Mouse (Mus musculus) limb, embryonic 15.5 days (tissue): ENCODE measurements around the gene Angptl8. TPM values are rescaled to one million over a fixed set of nuclear protein-coding genes. Genes with fewer than 3 reads are reported as not detected.

Source experiments
- ATAC-seq: fragments of 200-750 bp; cut with Nextera tagmentation; 2 replicates; pipeline ENCODE4 v1.8.0; 2017; ENCODE audit warnings: low read depth, moderate TSS enrichment; ENCODE audit not compliant: insufficient number of reproducible peaks, low FRiP score, low TSS enrichment
- H3K27ac ChIP-seq: fragments of 300-500 bp; sonication (generic); 2 replicates; pipeline ENCODE4 v1.5.1; 2015; ENCODE audit warnings: moderate library complexity, mild to moderate bottlenecking, inconsistent platforms
- H3K27me3 ChIP-seq: fragments of 300-500 bp; sonication (generic); 2 replicates; pipeline ENCODE4 v1.6.1; 2015; ENCODE audit warnings: inconsistent platforms
- H3K36me3 ChIP-seq: fragments of 300-500 bp; sonication (generic); 2 replicates; pipeline ENCODE4 v1.6.1; 2015; ENCODE audit warnings: inconsistent platforms
- H3K4me1 ChIP-seq: fragments of 300-500 bp; sonication (generic); 2 replicates; pipeline ENCODE4 v1.6.1; 2015; ENCODE audit warnings: inconsistent platforms
- H3K4me2 ChIP-seq: fragments of 300-500 bp; sonication (generic); 2 replicates; pipeline ENCODE4 v1.6.1; 2015; ENCODE audit warnings: mild to moderate bottlenecking, inconsistent platforms
- H3K4me3 ChIP-seq: fragments of 300-500 bp; sonication (generic); 2 replicates; pipeline ENCODE4 v1.5.1; 2015; ENCODE audit warnings: mild to moderate bottlenecking, inconsistent platforms
- H3K9ac ChIP-seq: fragments of 300-500 bp; sonication (generic); 2 replicates; pipeline ENCODE4 v1.6.1; 2015; ENCODE audit warnings: inconsistent platforms
- H3K9me3 ChIP-seq: fragments of 300-500 bp; sonication (generic); 2 replicates; pipeline ENCODE4 v1.6.1; 2016; ENCODE audit warnings: inconsistent platforms
- WGBS: fragments of 180-500 bp; shearing (Covaris S2); methylation state at CpG from one replicate; pipeline ENCODE4 v1.1.7; 2015; 5-methylcytosine and 5-hydroxymethylcytosine counted together
- polyA plus RNA-seq: library from polyadenylated mRNA; unstranded; fragments of >200 nt; fragmentation: Nextera tagmentation; extraction: Ambion mirVana; gene quantifications from 2 replicates; pipeline ENCODE4 v1.2.1, GENCODE M21; 2015

Gene Angptl8
- polyA plus RNA-seq, 1 experiment from 2014 or later, result 0.64 TPM

- ATAC-seq, result no peak
- no peak overlapping the region for H3K27ac ChIP-seq
- 82% methylated on average over 4 of the region's 4 CpGs for WGBS
- no peaks in the 10 kb centered on the region; the same call in 1 of the 2 replicates for H3K4me1 ChIP-seq
- H3K36me3 ChIP-seq, result peaks cover 75% of the 10 kb centered on the region
- no peak overlapping the region for H3K9ac ChIP-seq
- no peaks in the 10 kb centered on the region for H3K9me3 ChIP-seq
- no peak overlapping the region for H3K4me3 ChIP-seq
- no peaks in the 10 kb centered on the region for H3K27me3 ChIP-seq
- no peak overlapping the region for H3K4me2 ChIP-seq
Observed at GRCm38 (mm10) chr9:21818125-21818524, 17.2 kb upstream of the Angptl8 start.

GRCm38 (mm10) chr9:21818561-21818960 is 16.7 kb upstream of the Angptl8 start:
- H3K27ac ChIP-seq, result no peak overlapping the region
- H3K4me1 ChIP-seq, result no peaks in the 10 kb centered on the region; the same call in 1 of the 2 replicates
- no peak overlapping the region for H3K4me3 ChIP-seq
- no peak for ATAC-seq
- no peak overlapping the region for H3K9ac ChIP-seq
- peaks cover 74% of the 10 kb centered on the region for H3K36me3 ChIP-seq
- H3K9me3 ChIP-seq, result no peaks in the 10 kb centered on the region
- H3K4me2 ChIP-seq, result no peak overlapping the region
- 86% methylated on average over 6 of the region's 6 CpGs for WGBS
- H3K27me3 ChIP-seq, result no peaks in the 10 kb centered on the region

DNA sequence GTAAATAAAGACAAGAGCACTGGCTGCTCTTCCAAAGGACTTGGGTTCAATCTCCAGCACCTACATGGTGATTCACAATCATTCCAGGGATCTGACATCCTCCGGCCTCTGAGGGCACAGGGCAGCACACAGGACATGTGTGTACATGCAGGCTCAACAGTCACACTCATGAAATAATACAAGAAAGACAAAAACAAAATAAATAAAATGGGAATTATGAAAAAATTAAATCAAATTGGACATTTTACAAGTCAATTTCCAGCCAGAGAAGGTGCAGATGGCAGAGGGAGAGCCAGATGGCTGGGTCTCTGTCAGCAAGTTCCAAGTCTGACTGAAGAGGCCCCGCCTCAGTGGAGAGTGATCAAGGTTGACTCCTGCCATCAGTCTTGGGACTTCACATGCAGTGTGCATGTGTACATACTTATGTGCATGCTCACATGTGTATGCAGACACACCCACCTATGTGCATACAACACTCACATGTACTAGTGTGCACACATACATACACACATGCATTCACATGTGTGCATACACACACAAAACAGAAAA is 16.1 kb upstream of the Angptl8 start:
- H3K9ac ChIP-seq, result no peak overlapping the region
- H3K4me1 ChIP-seq, result no peaks in the 10 kb centered on the region; the same call in 1 of the 2 replicates
- peaks cover 75% of the 10 kb centered on the region for H3K36me3 ChIP-seq
- WGBS, result 91% methylated on average over 2 of the region's 2 CpGs
- no peak overlapping the region for H3K4me3 ChIP-seq
- H3K27ac ChIP-seq, result no peak overlapping the region
- ATAC-seq, result no peak
- H3K9me3 ChIP-seq, result no peaks in the 10 kb centered on the region
- H3K4me2 ChIP-seq, result no peak overlapping the region
- H3K27me3 ChIP-seq, result no peaks in the 10 kb centered on the region

- no peaks in the 10 kb centered on the region for H3K9me3 ChIP-seq
- H3K4me3 ChIP-seq, result no peak overlapping the region
- WGBS, result 87% methylated on average over 12 of the region's 12 CpGs
- H3K27me3 ChIP-seq, result no peaks in the 10 kb centered on the region
- no peak overlapping the region for H3K9ac ChIP-seq
- no peak overlapping the region for H3K4me2 ChIP-seq
- peaks cover 76% of the 10 kb centered on the region for H3K36me3 ChIP-seq
- no peak for ATAC-seq
- H3K4me1 ChIP-seq, result no peaks in the 10 kb centered on the region; the same call in 1 of the 2 replicates
- H3K27ac ChIP-seq, result no peak overlapping the region
Observed at GRCm38 (mm10) chr9:21820183-21820582, 15.1 kb upstream of the Angptl8 start.

DNA sequence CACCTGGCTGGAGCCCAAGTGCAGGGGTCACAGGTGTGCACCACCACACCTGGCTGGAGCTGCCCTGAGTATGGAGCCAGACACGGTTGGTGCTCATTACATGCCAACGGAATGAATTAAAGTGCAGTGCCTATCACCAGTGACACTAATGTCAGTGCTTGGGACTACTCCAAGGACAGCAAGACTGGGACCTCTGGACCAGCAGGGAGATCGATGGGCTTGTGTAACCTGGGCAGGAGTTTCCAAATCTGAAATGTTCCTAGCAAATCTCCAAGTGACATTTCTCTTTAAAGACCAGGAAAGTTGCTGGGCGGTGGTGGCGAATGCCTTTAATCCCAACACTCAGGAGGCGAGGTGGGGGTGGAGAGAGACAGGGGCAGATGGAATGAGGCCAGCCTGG is 12.6 kb upstream of the Angptl8 start:
- Histone ChIP-seq H3K27me3 (no peaks in the 10 kb centered on the region), H3K9me3 (no peaks in the 10 kb centered on the region), H3K4me2 (no peak overlapping the region), H3K27ac (no peak overlapping the region), H3K9ac (no peak overlapping the region), H3K4me1 (no peaks in the 10 kb centered on the region; the same call in 1 of the 2 replicates), H3K36me3 (peaks cover 62% of the 10 kb centered on the region), H3K4me3 (no peak overlapping the region)
- ATAC-seq, result no peak
- WGBS, result 79% methylated on average over 6 of the region's 6 CpGs

DNA sequence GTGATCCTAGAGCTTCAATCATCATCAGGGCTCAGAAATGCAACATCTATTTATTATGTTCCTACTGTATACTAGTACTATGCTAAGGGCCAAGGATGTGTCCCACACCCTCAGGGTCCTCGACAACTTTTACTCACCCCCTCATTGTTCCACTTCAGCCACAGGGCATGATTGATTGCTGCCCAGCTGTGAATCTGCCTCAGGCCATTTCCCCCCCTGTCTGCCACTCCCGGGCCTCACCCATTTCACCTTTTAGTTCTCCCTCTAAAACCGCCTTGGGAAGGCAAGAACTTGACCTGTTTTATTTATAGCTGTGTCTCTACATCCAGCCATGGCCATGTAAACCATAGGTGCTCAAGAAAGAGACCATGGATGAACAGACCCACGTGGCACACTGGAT is 11.4 kb upstream of the Angptl8 start:
- Histone ChIP-seq H3K9me3 (no peaks in the 10 kb centered on the region), H3K27me3 (no peaks in the 10 kb centered on the region), H3K36me3 (peaks cover 63% of the 10 kb centered on the region), H3K9ac (no peak overlapping the region), H3K4me1 (no peaks in the 10 kb centered on the region; the same call in 1 of the 2 replicates), H3K4me3 (no peak overlapping the region), H3K4me2 (no peak overlapping the region), H3K27ac (no peak overlapping the region)
- ATAC-seq, result no peak
- 49% methylated on average over 4 of the region's 4 CpGs for WGBS

- Histone ChIP-seq H3K27ac (no peak overlapping the region), H3K4me1 (no peaks in the 10 kb centered on the region; the same call in 1 of the 2 replicates), H3K27me3 (no peaks in the 10 kb centered on the region), H3K4me2 (no peak overlapping the region), H3K36me3 (peaks cover 64% of the 10 kb centered on the region), H3K9me3 (no peaks in the 10 kb centered on the region), H3K9ac (no peak overlapping the region), H3K4me3 (no peak overlapping the region)
- 63% methylated on average over 10 of the region's 10 CpGs for WGBS
- ATAC-seq, result no peak
Observed at GRCm38 (mm10) chr9:21824366-21824765, 10.9 kb upstream of the Angptl8 start.

DNA sequence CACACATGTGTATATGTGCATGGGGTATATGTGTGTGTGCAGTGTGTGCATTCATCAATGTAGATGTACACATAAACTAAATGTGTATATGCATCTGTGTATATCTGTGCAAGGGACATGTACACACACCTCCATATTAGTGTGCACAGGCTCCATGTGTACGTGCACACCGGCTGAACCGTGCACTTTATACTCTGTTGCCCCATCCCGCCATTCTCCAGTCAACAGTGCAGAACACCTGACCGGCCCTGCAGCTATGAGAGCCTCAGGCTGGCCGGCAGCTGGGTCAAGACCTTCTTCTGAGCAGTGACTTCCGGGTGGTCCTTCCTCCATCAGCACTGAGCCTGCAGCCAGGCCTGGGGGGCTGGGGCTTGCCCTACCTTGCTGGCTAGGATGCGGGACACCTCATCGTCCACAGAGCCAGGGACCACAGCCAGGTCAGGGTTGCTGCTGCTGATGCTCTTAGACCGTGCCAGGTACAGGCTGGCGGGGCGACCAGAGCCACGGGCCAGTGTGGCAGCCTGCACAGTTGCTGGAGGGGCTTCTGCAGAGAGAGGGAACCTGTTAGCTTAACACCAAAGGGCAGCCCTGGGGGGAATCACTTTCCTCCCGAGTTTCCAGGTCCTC is 5.4 kb upstream of the Angptl8 start:
- ATAC-seq, result no peak
- Histone ChIP-seq H3K36me3 (peaks cover 68% of the 10 kb centered on the region), H3K4me3 (no peak overlapping the region)

DNA sequence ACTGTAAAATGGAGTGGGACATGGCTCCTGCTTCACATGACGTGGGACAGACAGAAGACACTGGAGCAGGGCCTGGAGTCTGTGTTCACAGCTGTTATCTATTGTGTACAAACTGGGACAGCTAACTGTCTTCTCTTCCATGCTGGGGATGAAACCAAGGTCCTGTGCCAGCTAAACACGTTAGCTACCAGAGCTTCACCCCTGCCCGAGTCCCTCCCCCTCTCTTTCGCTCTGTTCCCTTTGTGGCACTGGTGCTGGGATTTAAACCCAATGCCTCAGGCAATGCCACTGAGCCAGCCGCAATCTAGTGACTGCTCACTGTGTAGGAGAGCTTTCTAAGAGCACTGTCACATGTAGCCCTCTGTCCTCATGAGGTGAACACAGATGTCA is 4.9 kb upstream of the Angptl8 start:
- 83% methylated on average over 5 of the region's 5 CpGs for WGBS
- peaks cover 68% of the 10 kb centered on the region for H3K36me3 ChIP-seq
- ATAC-seq, result no peak

More for the DNA sequence above, 5.4 kb upstream of the Angptl8 start:
- Histone ChIP-seq H3K4me1 (no peaks in the 10 kb centered on the region), H3K27me3 (no peaks in the 10 kb centered on the region), H3K9ac (no peak overlapping the region), H3K4me2 (no peak overlapping the region), H3K9me3 (no peaks in the 10 kb centered on the region), H3K27ac (no peak overlapping the region)
- WGBS, result 91% methylated on average over 14 of the region's 14 CpGs

DNA sequence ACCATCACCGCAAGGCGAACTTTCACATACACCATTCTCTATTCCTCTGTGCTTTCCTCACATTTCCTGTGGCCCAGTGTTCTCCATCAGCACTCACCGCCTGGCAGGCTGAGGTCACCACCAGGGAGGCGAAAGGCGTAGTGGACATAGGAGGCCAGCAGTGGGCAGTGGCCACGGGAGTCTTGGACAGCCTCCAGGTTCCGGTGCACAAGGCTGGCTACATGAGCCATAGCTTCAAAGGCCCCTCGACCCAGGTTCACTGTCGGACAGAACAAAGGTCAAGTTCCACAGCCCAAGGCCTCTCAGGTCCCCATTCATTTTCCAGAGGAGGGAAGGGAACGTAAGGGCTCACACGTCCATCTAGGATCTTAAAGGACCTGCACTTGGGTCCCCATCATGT is 4.4 kb upstream of the Angptl8 start:
- H3K4me1 ChIP-seq, result no peaks in the 10 kb centered on the region
- H3K9ac ChIP-seq, result no peak overlapping the region
- H3K4me2 ChIP-seq, result no peak overlapping the region
- H3K36me3 ChIP-seq, result peaks cover 71% of the 10 kb centered on the region
- no peak for ATAC-seq
- WGBS, result 88% methylated on average over 11 of the region's 11 CpGs
- H3K4me3 ChIP-seq, result no peak overlapping the region
- no peaks in the 10 kb centered on the region for H3K27me3 ChIP-seq
- no peaks in the 10 kb centered on the region for H3K9me3 ChIP-seq
- H3K27ac ChIP-seq, result no peak overlapping the region

More for the DNA sequence above, 4.9 kb upstream of the Angptl8 start:
- Histone ChIP-seq H3K4me2 (no peak overlapping the region), H3K27ac (no peak overlapping the region), H3K9me3 (no peaks in the 10 kb centered on the region), H3K9ac (no peak overlapping the region), H3K27me3 (no peaks in the 10 kb centered on the region), H3K4me3 (no peak overlapping the region), H3K4me1 (no peaks in the 10 kb centered on the region)

DNA sequence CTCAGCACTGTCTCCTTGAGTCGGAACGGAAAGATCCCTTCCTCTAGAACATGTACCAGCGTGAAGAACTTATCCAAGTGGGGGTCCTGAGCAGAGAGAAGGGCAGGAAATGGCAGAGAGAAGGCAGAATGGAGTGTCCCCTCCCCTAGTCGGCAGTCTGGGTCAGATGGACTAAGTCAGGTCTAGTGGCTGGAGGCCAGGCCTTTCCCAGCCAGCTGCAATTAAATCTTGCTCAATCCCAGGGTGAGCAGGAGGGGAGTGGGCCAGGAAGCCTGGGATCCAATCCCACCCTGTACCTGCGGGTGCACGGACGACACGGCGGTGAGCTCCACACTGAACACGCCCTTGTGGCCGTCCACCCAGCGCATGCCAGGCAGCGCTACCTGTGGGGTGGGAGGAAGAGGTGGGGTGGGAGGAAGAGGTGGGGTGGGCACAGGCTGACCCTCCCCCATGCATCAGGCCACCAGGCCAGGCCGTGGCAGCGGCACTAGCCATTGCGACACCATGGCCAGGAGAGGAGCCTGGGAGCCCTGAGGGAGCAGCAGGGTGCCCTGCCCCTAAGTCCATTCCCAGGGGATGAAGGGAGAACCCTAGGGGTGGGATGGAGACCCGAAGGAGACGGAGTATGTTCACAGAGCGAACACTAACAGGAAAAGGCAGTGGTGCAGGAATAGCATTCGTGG is 3.6 kb upstream of the Angptl8 start:
- no peak overlapping the region for H3K27ac ChIP-seq
- H3K4me3 ChIP-seq, result no peak overlapping the region
- ATAC-seq, result no peak
- WGBS, result 88% methylated on average over 20 of the region's 20 CpGs
- H3K36me3 ChIP-seq, result peaks cover 75% of the 10 kb centered on the region
- no peaks in the 10 kb centered on the region for H3K27me3 ChIP-seq
- no peak overlapping the region for H3K4me2 ChIP-seq
- H3K9me3 ChIP-seq, result no peaks in the 10 kb centered on the region
- H3K9ac ChIP-seq, result no peak overlapping the region
- H3K4me1 ChIP-seq, result no peaks in the 10 kb centered on the region

- H3K4me2 ChIP-seq, result no peak overlapping the region
- H3K9ac ChIP-seq, result no peak overlapping the region
- H3K27ac ChIP-seq, result no peak overlapping the region
- H3K9me3 ChIP-seq, result no peaks in the 10 kb centered on the region
- no peak for ATAC-seq
- WGBS, result 91% methylated on average over 2 of the region's 2 CpGs
- H3K4me1 ChIP-seq, result peaks cover 11% of the 10 kb centered on the region
- no peaks in the 10 kb centered on the region for H3K27me3 ChIP-seq
- H3K4me3 ChIP-seq, result no peak overlapping the region
- peaks cover 68% of the 10 kb centered on the region for H3K36me3 ChIP-seq
Observed at GRCm38 (mm10) chr9:21837690-21838089, 2.4 kb downstream of the Angptl8 start.
